Mouse (Mus musculus) hindbrain, embryonic 13.5 days (tissue): ENCODE data around the gene Aggf1. TPM values are rescaled to one million over a fixed set of nuclear protein-coding genes. Genes with fewer than 3 reads are reported as not detected.

Source experiments
- ATAC-seq: fragments of 200-750 bp; cut with Nextera tagmentation; 2 replicates; pipeline ENCODE4 v1.8.0; 2017; ENCODE audit warnings: moderate TSS enrichment; ENCODE audit not compliant: low FRiP score
- H3K27ac ChIP-seq: fragments of 300-500 bp; sonication (generic); 2 replicates; pipeline ENCODE4 v1.5.1; 2015; ENCODE audit warnings: inconsistent platforms, mild to moderate bottlenecking, moderate library complexity
- H3K27me3 ChIP-seq: fragments of 300-500 bp; sonication (generic); 2 replicates; pipeline ENCODE4 v1.6.1; 2015; ENCODE audit warnings: mild to moderate bottlenecking, inconsistent platforms
- H3K36me3 ChIP-seq: fragments of 300-500 bp; sonication (generic); 2 replicates; pipeline ENCODE4 v1.6.1; 2015; ENCODE audit warnings: mild to moderate bottlenecking, inconsistent platforms
- H3K4me1 ChIP-seq: fragments of 300-500 bp; sonication (generic); replicated peaks from 2 replicates; pipeline ENCODE4 v1.6.1; 2015; ENCODE audit warnings: inconsistent platforms
- H3K4me2 ChIP-seq: fragments of 300-500 bp; sonication (generic); 2 replicates; pipeline ENCODE4 v1.6.1; 2015; ENCODE audit warnings: inconsistent platforms, mild to moderate bottlenecking, moderate library complexity
- H3K4me3 ChIP-seq: fragments of 300-500 bp; sonication (generic); 2 replicates; pipeline ENCODE4 v1.5.1; 2015; ENCODE audit warnings: mild to moderate bottlenecking, inconsistent platforms
- H3K9ac ChIP-seq: fragments of 300-500 bp; sonication (generic); 2 replicates; pipeline ENCODE4 v1.6.1; 2015; ENCODE audit warnings: mild to moderate bottlenecking, inconsistent platforms
- H3K9me3 ChIP-seq: fragments of 300-500 bp; sonication (generic); 2 replicates; pipeline ENCODE4 v1.6.1; 2016; ENCODE audit warnings: inconsistent platforms
- WGBS: fragments of 180-500 bp; shearing (Covaris S2); methylation state at CpG from one replicate; pipeline ENCODE4 v1.1.7; 2015; 5-methylcytosine and 5-hydroxymethylcytosine counted together
- polyA plus RNA-seq: library from polyadenylated mRNA; unstranded; fragments of >200 nt; fragmentation: Nextera tagmentation; extraction: Ambion mirVana; gene quantifications from 2 replicates; pipeline ENCODE4 v1.2.1, GENCODE M21; 2015

Aggf1 gene
- polyA plus RNA-seq, 1 experiment from 2014 or later: 41.6 TPM

DNA sequence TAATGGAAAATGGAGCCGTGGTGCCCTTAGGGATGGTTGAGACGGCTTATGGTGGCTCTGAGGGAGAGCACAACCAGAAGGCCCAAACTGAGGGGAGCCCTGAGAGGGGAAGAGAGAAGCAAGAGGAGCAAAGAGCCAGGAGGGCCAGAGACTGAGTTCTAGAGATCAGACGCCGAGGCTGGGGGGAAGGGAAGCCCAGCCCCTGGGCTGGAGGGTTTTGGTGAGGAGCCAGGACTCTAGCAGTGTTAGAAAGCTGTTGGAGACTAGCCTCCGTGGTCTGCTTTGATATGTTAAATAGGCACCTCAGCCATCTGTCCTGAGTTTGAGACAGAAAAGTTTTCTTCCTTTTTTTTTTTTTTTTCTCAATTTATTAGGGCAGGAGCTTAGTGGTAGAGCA, 47.8 kb downstream of the Aggf1 start:
- no peaks in the 10 kb centered on the region for H3K9me3 ChIP-seq
- H3K4me2 ChIP-seq: peak overlapping the region; percentile 76
- ATAC-seq: peak; percentile 34; the same call in 1 of the 2 replicates
- peak overlapping the region; percentile 97 for H3K9ac ChIP-seq
- peaks cover 49% of the 10 kb centered on the region for H3K4me1 ChIP-seq
- peak overlapping the region; percentile 85 for H3K4me3 ChIP-seq
- peak overlapping the region; percentile 95 for H3K27ac ChIP-seq
- no peaks in the 10 kb centered on the region for H3K36me3 ChIP-seq
- no peaks in the 10 kb centered on the region for H3K27me3 ChIP-seq
- 6% methylated on average over 5 of the region's 5 CpGs for WGBS

DNA sequence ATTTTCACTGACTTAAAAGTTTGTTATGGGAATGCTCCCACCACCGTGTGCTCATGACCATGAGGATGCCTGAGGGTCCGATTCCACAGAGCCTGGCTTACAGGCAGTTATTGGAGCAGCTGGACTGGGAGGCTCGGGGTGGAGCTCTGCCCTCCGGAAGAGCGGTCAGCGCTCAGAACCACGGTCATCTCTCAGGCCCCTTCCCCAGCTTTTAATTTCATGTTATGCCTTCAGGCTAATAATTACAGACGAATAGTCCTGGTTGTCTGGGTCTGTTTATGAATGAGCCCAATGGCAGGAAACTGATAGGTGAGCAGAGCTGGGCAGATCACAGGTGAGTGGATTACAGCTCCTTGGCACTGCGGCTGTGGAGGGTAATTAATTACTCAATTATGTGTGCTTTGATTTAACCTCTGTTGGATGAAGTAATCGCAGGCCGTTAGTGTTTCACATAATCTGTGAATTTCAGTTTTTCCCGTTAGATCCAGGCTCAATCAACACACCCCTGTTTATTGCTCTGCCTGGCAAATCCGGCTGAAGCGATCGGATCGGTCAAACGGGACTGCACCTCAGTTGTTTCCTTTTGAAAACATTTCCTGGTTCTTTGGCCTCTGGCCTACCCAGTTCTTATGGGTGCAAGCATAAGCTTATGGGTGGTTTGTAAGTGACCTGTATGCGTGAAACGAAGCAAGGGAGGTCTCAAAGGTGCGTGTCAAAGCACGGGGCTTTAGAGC, 48.4 kb downstream of the Aggf1 start:
- H3K4me3 ChIP-seq: peak overlapping the region; percentile 85
- 0 out of 2 replicates have a peak, but pooled peaks have one; percentile 19 for ATAC-seq
- H3K9me3 ChIP-seq: no peaks in the 10 kb centered on the region
- peak overlapping the region; percentile 95 for H3K27ac ChIP-seq
- H3K4me1 ChIP-seq: peaks cover 46% of the 10 kb centered on the region
- WGBS: 9% methylated on average over 21 of the region's 21 CpGs
- H3K27me3 ChIP-seq: no peaks in the 10 kb centered on the region
- H3K9ac ChIP-seq: peak overlapping the region; percentile 97
- no peaks in the 10 kb centered on the region for H3K36me3 ChIP-seq
- peak overlapping the region; percentile 76 for H3K4me2 ChIP-seq

GRCm38 (mm10) chr13:95325907-95326550, 49.1 kb downstream of the Aggf1 start:
- no peaks in the 10 kb centered on the region for H3K36me3 ChIP-seq
- peaks cover 42% of the 10 kb centered on the region for H3K4me1 ChIP-seq
- H3K27me3 ChIP-seq: no peaks in the 10 kb centered on the region
- H3K4me3 ChIP-seq: peak overlapping the region; percentile 85
- H3K4me2 ChIP-seq: peak overlapping the region; percentile 76
- no peaks in the 10 kb centered on the region for H3K9me3 ChIP-seq
- peak overlapping the region; percentile 95 for H3K27ac ChIP-seq
- ATAC-seq: no peak
- peak overlapping the region; percentile 97 for H3K9ac ChIP-seq
- WGBS: 21% methylated on average over 5 of the region's 5 CpGs

DNA sequence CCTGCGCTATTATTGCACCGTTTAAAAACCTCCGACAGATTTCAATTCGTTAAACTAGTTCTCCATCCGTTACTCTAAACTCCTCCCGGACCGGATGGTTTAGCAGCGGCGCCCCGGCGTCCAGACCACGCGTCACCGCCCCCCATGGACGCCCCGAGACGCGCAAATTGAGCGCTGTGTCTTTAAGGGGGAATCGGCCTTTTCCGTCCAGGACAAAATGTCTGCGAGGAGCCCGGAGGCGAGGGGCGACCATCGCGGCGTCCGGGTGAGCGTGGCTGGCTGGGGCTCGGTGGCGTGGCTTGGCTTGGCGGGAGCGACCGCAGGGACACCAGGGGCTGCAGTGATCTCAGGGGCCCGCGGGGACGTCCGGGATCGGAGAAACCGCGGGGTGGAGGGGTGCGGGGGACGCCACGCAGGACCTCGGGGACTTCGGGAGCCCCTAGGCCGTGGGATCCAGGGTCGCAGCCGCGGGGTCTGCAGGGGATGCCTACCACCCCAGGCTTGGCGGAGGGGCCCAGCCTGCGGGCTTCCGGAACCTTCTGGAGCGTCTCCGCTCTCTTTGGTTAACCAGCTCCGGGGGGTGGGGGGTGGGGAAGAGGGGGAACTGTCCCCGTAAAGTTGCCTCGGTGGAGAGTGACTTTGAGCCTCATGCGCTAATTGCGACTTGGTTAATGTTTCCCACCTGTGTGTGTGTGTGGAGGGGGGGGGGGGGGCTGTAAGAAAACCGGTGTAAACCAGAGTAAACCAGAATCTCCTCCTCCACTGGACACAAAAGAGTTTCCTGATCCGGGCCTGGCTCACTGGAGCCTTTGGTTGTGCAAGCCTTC, 49.9 kb downstream of the Aggf1 start:
- Histone ChIP-seq H3K27ac (peak overlapping the region; percentile 95), H3K27me3 (no peaks in the 10 kb centered on the region), H3K9me3 (no peaks in the 10 kb centered on the region), H3K4me2 (peak overlapping the region; percentile 76), H3K4me1 (peaks cover 37% of the 10 kb centered on the region), H3K9ac (peak overlapping the region; percentile 97), H3K4me3 (peak overlapping the region; percentile 85), H3K36me3 (no peaks in the 10 kb centered on the region)
- peak; percentile 76 for ATAC-seq
- WGBS: under 1% methylated on average over 63 of the region's 63 CpGs

GRCm38 (mm10) chr13:95324626-95325079, 50.5 kb downstream of the Aggf1 start:
- peaks cover 37% of the 10 kb centered on the region for H3K4me1 ChIP-seq
- H3K9ac ChIP-seq: peak overlapping the region; percentile 97
- no peaks in the 10 kb centered on the region for H3K9me3 ChIP-seq
- H3K27ac ChIP-seq: peak overlapping the region; percentile 95
- H3K4me2 ChIP-seq: peak overlapping the region; percentile 76
- peak overlapping the region; percentile 85 for H3K4me3 ChIP-seq
- 0% methylated on average over 22 of the region's 22 CpGs for WGBS
- peak; percentile 21 for ATAC-seq
- no peaks in the 10 kb centered on the region for H3K27me3 ChIP-seq
- H3K36me3 ChIP-seq: no peaks in the 10 kb centered on the region

DNA sequence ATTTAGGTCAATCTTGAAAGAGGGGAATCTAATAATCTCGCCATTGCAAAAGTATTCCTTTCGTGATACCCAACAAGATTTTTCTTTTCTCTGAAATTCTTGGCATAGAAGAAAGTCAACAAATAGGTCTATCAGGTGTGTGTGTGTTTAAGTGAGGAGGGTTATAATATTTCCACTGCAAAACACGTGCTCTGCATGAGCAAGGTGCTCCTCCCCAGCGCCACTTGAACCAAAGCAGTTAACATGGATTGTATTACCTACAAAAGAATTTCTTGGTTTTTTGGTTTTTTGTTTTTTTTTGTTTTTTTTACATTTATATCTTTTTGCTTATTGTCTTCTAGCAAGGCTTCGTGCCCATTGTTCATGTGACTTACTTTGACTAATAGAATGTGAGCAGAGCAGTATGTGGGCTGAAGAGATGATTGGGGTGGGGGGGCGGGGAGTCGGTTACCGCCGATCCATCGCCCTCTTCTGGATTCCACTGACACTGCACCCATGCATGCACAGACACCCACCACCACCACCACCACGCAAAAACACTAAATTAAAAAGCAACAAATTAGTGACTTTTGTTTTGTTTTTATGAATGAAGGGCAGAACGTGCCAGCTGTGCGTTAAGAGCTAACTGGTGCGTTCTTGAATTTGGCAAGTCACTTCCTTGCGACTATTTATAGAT, 51.1 kb downstream of the Aggf1 start:
- ATAC-seq: peak; percentile 58
- H3K4me1 ChIP-seq: peaks cover 35% of the 10 kb centered on the region
- no peaks in the 10 kb centered on the region for H3K27me3 ChIP-seq
- H3K9me3 ChIP-seq: no peaks in the 10 kb centered on the region
- peak overlapping the region; percentile 97 for H3K9ac ChIP-seq
- peak overlapping the region; percentile 95 for H3K27ac ChIP-seq
- 24% methylated on average over 15 of the region's 15 CpGs for WGBS
- H3K36me3 ChIP-seq: no peaks in the 10 kb centered on the region
- peak overlapping the region; percentile 76 for H3K4me2 ChIP-seq
- H3K4me3 ChIP-seq: peak overlapping the region; percentile 85

GRCm38 (mm10) chr13:95323400-95323799, 51.8 kb downstream of the Aggf1 start, which contains the start of gene Zbed3:
TSS of gene Zbed3 (plus strand) at chr13:95323612.
- Histone ChIP-seq H3K27me3 (no peaks in the 10 kb centered on the region), H3K4me1 (peaks cover 28% of the 10 kb centered on the region), H3K9me3 (no peaks in the 10 kb centered on the region), H3K27ac (peak within 1 kb of the TSS; percentile 95), H3K4me2 (peak within 1 kb of the TSS; percentile 76), H3K36me3 (no peaks in the 10 kb centered on the region), H3K9ac (peak within 1 kb of the TSS; percentile 97), H3K4me3 (peak within 1 kb of the TSS; percentile 85)
- WGBS: 94% methylated on average over 6 of the region's 6 CpGs
- no peak for ATAC-seq

- no peaks in the 10 kb centered on the region for H3K27me3 ChIP-seq
- no peaks in the 10 kb centered on the region for H3K4me1 ChIP-seq
- H3K9me3 ChIP-seq: no peaks in the 10 kb centered on the region
- no peak for ATAC-seq
- 43% methylated on average over 4 of the region's 4 CpGs for WGBS
- no peak overlapping the region for H3K4me2 ChIP-seq
- no peak overlapping the region for H3K4me3 ChIP-seq
- no peaks in the 10 kb centered on the region for H3K36me3 ChIP-seq
- H3K27ac ChIP-seq: no peak overlapping the region
- no peak overlapping the region for H3K9ac ChIP-seq
Observed at GRCm38 (mm10) chr13:95320451-95320850, 54.7 kb downstream of the Aggf1 start.

GRCm38 (mm10) chr13:95319153-95319552, 56.0 kb downstream of the Aggf1 start:
- H3K4me2 ChIP-seq: no peak overlapping the region
- 77% methylated on average over 6 of the region's 6 CpGs for WGBS

DNA sequence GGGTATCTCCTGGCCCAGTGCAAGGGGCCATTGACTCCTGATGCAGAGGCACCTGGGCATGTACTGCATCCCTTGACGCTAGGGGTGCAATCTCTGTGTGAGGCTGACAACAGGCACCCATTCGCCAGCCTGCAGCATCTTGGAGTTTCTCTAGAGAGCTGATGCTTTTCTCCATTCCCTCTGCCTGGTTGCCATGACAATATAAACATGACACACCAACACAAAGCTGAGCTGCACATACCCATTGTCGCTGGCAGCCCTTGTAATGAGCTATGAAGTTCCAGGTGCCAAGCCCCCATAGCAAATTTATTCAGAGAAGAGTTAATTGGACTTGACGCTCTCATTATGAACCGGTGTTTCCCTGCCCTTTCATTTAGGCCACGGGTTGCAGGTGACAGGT, 63.1 kb downstream of the Aggf1 start:
- ATAC-seq: no peak
- Histone ChIP-seq H3K9me3 (no peaks in the 10 kb centered on the region), H3K4me1 (no peaks in the 10 kb centered on the region), H3K4me3 (no peak overlapping the region), H3K27ac (no peak overlapping the region), H3K4me2 (no peak overlapping the region), H3K9ac (no peak overlapping the region), H3K27me3 (no peaks in the 10 kb centered on the region), H3K36me3 (no peaks in the 10 kb centered on the region)
- WGBS: 58% methylated on average over 6 of the region's 6 CpGs

More at GRCm38 (mm10) chr13:95319153-95319552, 56.0 kb downstream of the Aggf1 start:
- no peak overlapping the region for H3K4me3 ChIP-seq
- H3K9ac ChIP-seq: no peak overlapping the region
- no peaks in the 10 kb centered on the region for H3K36me3 ChIP-seq
- ATAC-seq: no peak
- H3K27me3 ChIP-seq: no peaks in the 10 kb centered on the region
- no peaks in the 10 kb centered on the region for H3K9me3 ChIP-seq
- no peaks in the 10 kb centered on the region for H3K4me1 ChIP-seq
- no peak overlapping the region for H3K27ac ChIP-seq

DNA sequence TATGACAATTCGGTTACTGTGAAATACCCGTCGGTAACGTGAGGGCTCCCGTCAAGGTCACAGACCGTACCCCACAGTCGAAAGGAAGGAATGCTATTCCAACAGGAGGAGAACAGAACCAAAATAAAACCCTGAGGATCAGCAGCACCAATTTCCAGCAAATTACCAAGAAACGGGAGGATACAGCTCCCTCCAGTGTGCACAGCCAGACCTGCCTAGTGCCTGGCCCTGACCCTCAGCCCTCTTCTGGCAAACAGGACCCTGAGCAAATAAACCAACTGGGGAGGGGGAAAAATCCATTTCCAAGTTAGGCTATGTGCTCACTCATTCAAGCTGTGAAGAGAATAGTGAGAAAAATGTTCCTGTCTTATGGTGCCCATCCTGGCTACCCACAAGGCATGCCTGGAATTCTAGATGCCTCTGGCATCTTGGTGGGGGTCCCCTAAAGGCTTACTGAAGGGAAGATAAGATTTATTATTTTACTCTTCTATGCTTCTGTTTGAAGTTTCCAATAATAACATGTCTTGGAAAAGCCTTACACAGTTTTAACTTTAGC, 68.0 kb downstream of the Aggf1 start:
- 82% methylated on average over 8 of the region's 8 CpGs for WGBS
- no peak overlapping the region for H3K27ac ChIP-seq

More for the DNA sequence above, 68.0 kb downstream of the Aggf1 start:
- Histone ChIP-seq H3K36me3 (no peaks in the 10 kb centered on the region), H3K4me3 (no peak overlapping the region), H3K9me3 (no peaks in the 10 kb centered on the region), H3K27me3 (no peaks in the 10 kb centered on the region), H3K4me2 (no peak overlapping the region), H3K9ac (no peak overlapping the region), H3K4me1 (no peaks in the 10 kb centered on the region)
- no peak for ATAC-seq
